Mouse (Mus musculus): ENCODE results near the gene Mid1. TPM values are rescaled to one million over a fixed set of nuclear protein-coding genes. Genes with fewer than 3 reads are reported as not detected.
"Not testable (repeated sequence)": the region's sequence is repeated elsewhere in the genome, so short reads cannot be mapped to it uniquely, and the experiment has no call there.

The Mid1 gene
- polyA plus RNA-seq, 1 experiment from 2014 or later = 27.4 TPM

- H3K9ac ChIP-seq (ENCODE audit: low read length); H3K4me2 ChIP-seq (ENCODE audit: low read depth, low read length, severe bottlenecking); H3K4me1 ChIP-seq (replicated peaks; ENCODE audit: control insufficient read depth, insufficient read depth, low read length); ATAC-seq (replicated peaks; ENCODE audit: low FRiP score); H3K27me3 ChIP-seq (ENCODE audit: control insufficient read depth, insufficient read depth, low read length); H3K27ac ChIP-seq (ENCODE audit: low read depth, low read length); H3K4me3 ChIP-seq (ENCODE audit: low read depth, low read length): not testable (repeated sequence)
- Histone ChIP-seq H3K36me3 (ENCODE audit: control insufficient read depth, insufficient read depth, low read length) (peaks cover 10% of the 10 kb centered on the region), H3K9me3 (ENCODE audit: control insufficient read depth, low read length) (peaks cover 29% of the 10 kb centered on the region)
- peak; percentile 50 for DNase-seq (ENCODE audit: low spot score)
Measured at GRCm38 (mm10) chrX:170008179-170008467, 323.1 kb downstream of the Mid1 start.

GRCm38 (mm10) chrX:170008584-170008983 is 323.6 kb downstream of the Mid1 start:
- Histone ChIP-seq H3K9me3 (ENCODE audit: control insufficient read depth, low read length) (peaks cover 29% of the 10 kb centered on the region), H3K36me3 (ENCODE audit: control insufficient read depth, insufficient read depth, low read length) (peaks cover 10% of the 10 kb centered on the region), H3K9ac (ENCODE audit: low read length) (peak overlapping the region; percentile 5; the same call in 1 of the 2 replicates), H3K4me2 (ENCODE audit: low read depth, low read length, severe bottlenecking) (peak overlapping the region; percentile 15; the same call in 1 of the 2 replicates), H3K27ac (ENCODE audit: low read depth, low read length) (peak overlapping the region; percentile 34)
- WGBS = 28% methylated on average over 3 of the region's 3 CpGs
- not testable (repeated sequence) for H3K4me3 ChIP-seq (ENCODE audit: low read depth, low read length); H3K27me3 ChIP-seq (ENCODE audit: control insufficient read depth, insufficient read depth, low read length); ATAC-seq (replicated peaks; ENCODE audit: low FRiP score); H3K4me1 ChIP-seq (replicated peaks; ENCODE audit: control insufficient read depth, insufficient read depth, low read length)
- DNase-seq (ENCODE audit: low spot score) = peak; percentile 55

- Histone ChIP-seq H3K4me2 (ENCODE audit: low read depth, low read length, severe bottlenecking) (peak within 1 kb of the TSS; percentile 27; the same call in 1 of the 2 replicates), H3K9me3 (ENCODE audit: control insufficient read depth, low read length) (peaks cover 29% of the 10 kb centered on the region), H3K27ac (ENCODE audit: low read depth, low read length) (peak within 1 kb of the TSS; percentile 65), H3K36me3 (ENCODE audit: control insufficient read depth, insufficient read depth, low read length) (peaks cover 10% of the 10 kb centered on the region), H3K4me3 (ENCODE audit: low read depth, low read length) (peak within 1 kb of the TSS; percentile 53), H3K9ac (ENCODE audit: low read length) (peak within 1 kb of the TSS; percentile 77)
- 68% methylated on average over 115 of the region's 118 CpGs for WGBS
- ATAC-seq (replicated peaks; ENCODE audit: low FRiP score) (peak; percentile 88), DNase-seq (ENCODE audit: low spot score) (peak; percentile 96)
- not testable (repeated sequence) for H3K4me1 ChIP-seq (replicated peaks; ENCODE audit: control insufficient read depth, insufficient read depth, low read length); H3K27me3 ChIP-seq (ENCODE audit: control insufficient read depth, insufficient read depth, low read length)
Measured at GRCm38 (mm10) chrX:170009016-170009750, 324.2 kb downstream of the Mid1 start, which contains the start of gene Gm21887. TSS of gene Gm21887 (plus strand) at chrX:170009659.

- H3K9ac ChIP-seq (ENCODE audit: low read length) = peak overlapping the region; percentile 77
- H3K4me3 ChIP-seq (ENCODE audit: low read depth, low read length) = peak overlapping the region; percentile 53
- WGBS = 65% methylated on average over 25 of the region's 25 CpGs
- H3K4me2 ChIP-seq (ENCODE audit: low read depth, low read length, severe bottlenecking); H3K27me3 ChIP-seq (ENCODE audit: control insufficient read depth, insufficient read depth, low read length); H3K4me1 ChIP-seq (replicated peaks; ENCODE audit: control insufficient read depth, insufficient read depth, low read length): not testable (repeated sequence)
- DNase-seq (ENCODE audit: low spot score) = peak; percentile 99
- peak; percentile 96 for ATAC-seq (replicated peaks; ENCODE audit: low FRiP score)
- peak overlapping the region; percentile 65 for H3K27ac ChIP-seq (ENCODE audit: low read depth, low read length)
- H3K36me3 ChIP-seq (ENCODE audit: control insufficient read depth, insufficient read depth, low read length) = peaks cover 10% of the 10 kb centered on the region
- peaks cover 26% of the 10 kb centered on the region for H3K9me3 ChIP-seq (ENCODE audit: control insufficient read depth, low read length)
Measured at GRCm38 (mm10) chrX:170009801-170010221, 324.8 kb downstream of the Mid1 start.

GRCm38 (mm10) chrX:170010581-170011528 is 325.9 kb downstream of the Mid1 start:
- Histone ChIP-seq H3K9me3 (ENCODE audit: control insufficient read depth, low read length) (peaks cover 26% of the 10 kb centered on the region), H3K4me2 (ENCODE audit: low read depth, low read length, severe bottlenecking) (peak overlapping the region; percentile 27; the same call in 1 of the 2 replicates), H3K4me3 (ENCODE audit: low read depth, low read length) (peak overlapping the region; percentile 21), H3K36me3 (ENCODE audit: control insufficient read depth, insufficient read depth, low read length) (peaks cover 10% of the 10 kb centered on the region)
- H3K27me3 ChIP-seq (ENCODE audit: control insufficient read depth, insufficient read depth, low read length); H3K9ac ChIP-seq (ENCODE audit: low read length); H3K27ac ChIP-seq (ENCODE audit: low read depth, low read length); H3K4me1 ChIP-seq (replicated peaks; ENCODE audit: control insufficient read depth, insufficient read depth, low read length): not testable (repeated sequence)
- ATAC-seq (replicated peaks; ENCODE audit: low FRiP score) = peak; percentile 34
- WGBS = 87% methylated on average over 97 of the region's 97 CpGs
- DNase-seq (ENCODE audit: low spot score) = peak; percentile 91

- WGBS = 100% methylated on average over 1 of the region's 10 CpGs
- H3K4me2 ChIP-seq (ENCODE audit: low read depth, low read length, severe bottlenecking); DNase-seq (ENCODE audit: low spot score); H3K27ac ChIP-seq (ENCODE audit: low read depth, low read length); ATAC-seq (replicated peaks; ENCODE audit: low FRiP score); H3K4me1 ChIP-seq (replicated peaks; ENCODE audit: control insufficient read depth, insufficient read depth, low read length); H3K27me3 ChIP-seq (ENCODE audit: control insufficient read depth, insufficient read depth, low read length); H3K4me3 ChIP-seq (ENCODE audit: low read depth, low read length); H3K9ac ChIP-seq (ENCODE audit: low read length): not testable (repeated sequence)
- Histone ChIP-seq H3K36me3 (ENCODE audit: control insufficient read depth, insufficient read depth, low read length) (peaks cover 10% of the 10 kb centered on the region), H3K9me3 (ENCODE audit: control insufficient read depth, low read length) (peaks cover 26% of the 10 kb centered on the region)
Measured at GRCm38 (mm10) chrX:170011529-170011879, 326.5 kb downstream of the Mid1 start.

- not testable (repeated sequence) for H3K4me1 ChIP-seq (replicated peaks; ENCODE audit: control insufficient read depth, insufficient read depth, low read length); ATAC-seq (replicated peaks; ENCODE audit: low FRiP score); H3K4me2 ChIP-seq (ENCODE audit: low read depth, low read length, severe bottlenecking); H3K27me3 ChIP-seq (ENCODE audit: control insufficient read depth, insufficient read depth, low read length); H3K9ac ChIP-seq (ENCODE audit: low read length); H3K4me3 ChIP-seq (ENCODE audit: low read depth, low read length); H3K27ac ChIP-seq (ENCODE audit: low read depth, low read length); DNase-seq (ENCODE audit: low spot score)
- Histone ChIP-seq H3K9me3 (ENCODE audit: control insufficient read depth, low read length) (peaks cover 27% of the 10 kb centered on the region), H3K36me3 (ENCODE audit: control insufficient read depth, insufficient read depth, low read length) (peaks cover 17% of the 10 kb centered on the region)
- WGBS = 100% methylated on average over 2 of the region's 13 CpGs
Measured at GRCm38 (mm10) chrX:170013421-170013820, 328.4 kb downstream of the Mid1 start.

- not testable (repeated sequence) for H3K4me1 ChIP-seq (replicated peaks; ENCODE audit: control insufficient read depth, insufficient read depth, low read length); H3K27me3 ChIP-seq (ENCODE audit: control insufficient read depth, insufficient read depth, low read length); H3K9ac ChIP-seq (ENCODE audit: low read length); ATAC-seq (replicated peaks; ENCODE audit: low FRiP score); H3K4me3 ChIP-seq (ENCODE audit: low read depth, low read length); H3K4me2 ChIP-seq (ENCODE audit: low read depth, low read length, severe bottlenecking); DNase-seq (ENCODE audit: low spot score); H3K27ac ChIP-seq (ENCODE audit: low read depth, low read length)
- Histone ChIP-seq H3K9me3 (ENCODE audit: control insufficient read depth, low read length) (peaks cover 29% of the 10 kb centered on the region), H3K36me3 (ENCODE audit: control insufficient read depth, insufficient read depth, low read length) (peaks cover 24% of the 10 kb centered on the region)
- 85% methylated on average over 4 of the region's 13 CpGs for WGBS
Measured at GRCm38 (mm10) chrX:170014038-170014437, 329.0 kb downstream of the Mid1 start.
